Mouse (Mus musculus): ENCODE results near the gene Map3k20. TPM values are rescaled to one million over a fixed set of nuclear protein-coding genes. Genes with fewer than 3 reads are reported as not detected.

Gene Map3k20
- polyA plus RNA-seq, 1 experiment from 2014 or later, result 4.8 TPM

GRCm38 (mm10) chr2:72442825-72443224 is 157.4 kb downstream of the Map3k20 start:
- WGBS (ENCODE audit: insufficient replicate concordance), result 67% methylated on average over 6 of the region's 6 CpGs
- ATAC-seq (peak; percentile 36; the same call in 1 of the 2 replicates), DNase-seq (peak; percentile 18)
- H3K9ac ChIP-seq (replicated peaks), result no peak overlapping the region
- no peaks in the 10 kb centered on the region for H3K4me1 ChIP-seq (ENCODE audit: insufficient read depth)
- TF ChIP-seq CTCF (IDR thresholded peaks at IDR 0.05; ENCODE audit: low read depth), result no peak
- peaks cover 7% of the 10 kb centered on the region for H3K36me3 ChIP-seq (replicated peaks; ENCODE audit: insufficient read depth, low read length)
- H3K27ac ChIP-seq (ENCODE audit: low read depth), result peak overlapping the region; percentile 53; the same call in 1 of the 2 replicates
- no peaks in the 10 kb centered on the region for H3K9me3 ChIP-seq (ENCODE audit: low read length)
- no peak overlapping the region for H3K4me3 ChIP-seq (ENCODE audit: low read depth, low read length)
- no peaks in the 10 kb centered on the region for H3K27me3 ChIP-seq (ENCODE audit: insufficient read depth, low read length)
- no peak overlapping the region for H3K4me2 ChIP-seq (ENCODE audit: low read depth, low read length)

- no peak for DNase-seq
- H3K4me2 ChIP-seq (ENCODE audit: low read depth, low read length), result no peak overlapping the region
- H3K4me3 ChIP-seq (ENCODE audit: low read depth, low read length), result no peak overlapping the region
- no peak overlapping the region for H3K9ac ChIP-seq (replicated peaks)
- H3K27me3 ChIP-seq (ENCODE audit: insufficient read depth, low read length), result no peaks in the 10 kb centered on the region
- ATAC-seq, result no peak
- H3K27ac ChIP-seq (ENCODE audit: low read depth), result peak overlapping the region; percentile 45
- H3K4me1 ChIP-seq (ENCODE audit: insufficient read depth), result no peaks in the 10 kb centered on the region
- no peak for TF ChIP-seq EP300 (IDR thresholded peaks at IDR 0.05; ENCODE audit: low read depth)
- TF ChIP-seq CTCF (IDR thresholded peaks at IDR 0.05; ENCODE audit: low read depth), result no peak
- H3K36me3 ChIP-seq (replicated peaks; ENCODE audit: insufficient read depth, low read length), result peaks cover 7% of the 10 kb centered on the region; the same call in 1 of the 2 replicates
- WGBS (ENCODE audit: insufficient replicate concordance), result 60% methylated on average over 3 of the region's 3 CpGs
- no peaks in the 10 kb centered on the region for H3K9me3 ChIP-seq (ENCODE audit: low read length)
Measured at GRCm38 (mm10) chr2:72443960-72444359, 158.5 kb downstream of the Map3k20 start.

- 84% methylated on average over 3 of the region's 3 CpGs for WGBS (ENCODE audit: insufficient replicate concordance)
- ATAC-seq, result no peak
- Histone ChIP-seq H3K27ac (ENCODE audit: low read depth) (peak overlapping the region; percentile 34; the same call in 1 of the 2 replicates), H3K4me3 (ENCODE audit: low read depth, low read length) (no peak overlapping the region), H3K4me1 (ENCODE audit: insufficient read depth) (no peaks in the 10 kb centered on the region), H3K27me3 (ENCODE audit: insufficient read depth, low read length) (no peaks in the 10 kb centered on the region), H3K9me3 (ENCODE audit: low read length) (no peaks in the 10 kb centered on the region), H3K36me3 (replicated peaks; ENCODE audit: insufficient read depth, low read length) (peaks cover 7% of the 10 kb centered on the region; the same call in 1 of the 2 replicates), H3K9ac (replicated peaks) (no peak overlapping the region), H3K4me2 (ENCODE audit: low read depth, low read length) (no peak overlapping the region)
- peak; percentile 29 for DNase-seq
- TF ChIP-seq EP300 (IDR thresholded peaks at IDR 0.05; ENCODE audit: low read depth) (no peak), CTCF (IDR thresholded peaks at IDR 0.05; ENCODE audit: low read depth) (no peak)
Measured at GRCm38 (mm10) chr2:72446106-72446505, 160.7 kb downstream of the Map3k20 start.

GRCm38 (mm10) chr2:72446615-72447014 is 161.2 kb downstream of the Map3k20 start:
- no peaks in the 10 kb centered on the region for H3K27me3 ChIP-seq (ENCODE audit: insufficient read depth, low read length)
- ATAC-seq, result no peak
- no peak for TF ChIP-seq EP300 (IDR thresholded peaks at IDR 0.05; ENCODE audit: low read depth)
- no peak for TF ChIP-seq CTCF (IDR thresholded peaks at IDR 0.05; ENCODE audit: low read depth)
- no peak overlapping the region for H3K27ac ChIP-seq (ENCODE audit: low read depth)
- H3K4me2 ChIP-seq (ENCODE audit: low read depth, low read length), result no peak overlapping the region
- H3K9me3 ChIP-seq (ENCODE audit: low read length), result no peaks in the 10 kb centered on the region
- no peak for DNase-seq
- H3K4me1 ChIP-seq (ENCODE audit: insufficient read depth), result no peaks in the 10 kb centered on the region
- H3K4me3 ChIP-seq (ENCODE audit: low read depth, low read length), result no peak overlapping the region
- 48% methylated on average over 5 of the region's 5 CpGs for WGBS (ENCODE audit: insufficient replicate concordance)
- H3K36me3 ChIP-seq (replicated peaks; ENCODE audit: insufficient read depth, low read length), result peaks cover 2% of the 10 kb centered on the region; the same call in 1 of the 2 replicates
- H3K9ac ChIP-seq (replicated peaks), result no peak overlapping the region

- 62% methylated on average over 3 of the region's 3 CpGs for WGBS (ENCODE audit: insufficient replicate concordance)
Measured at GRCm38 (mm10) chr2:72453563-72453962, 168.1 kb downstream of the Map3k20 start.

GRCm38 (mm10) chr2:72456189-72456588 is 170.8 kb downstream of the Map3k20 start:
- TF ChIP-seq EP300 (IDR thresholded peaks at IDR 0.05; ENCODE audit: low read depth) (no peak), CTCF (IDR thresholded peaks at IDR 0.05; ENCODE audit: low read depth) (no peak)
- no peak for ATAC-seq
- Histone ChIP-seq H3K4me1 (ENCODE audit: insufficient read depth) (no peaks in the 10 kb centered on the region), H3K9ac (replicated peaks) (no peak overlapping the region), H3K4me3 (ENCODE audit: low read depth, low read length) (no peak overlapping the region), H3K27ac (ENCODE audit: low read depth) (no peak overlapping the region), H3K4me2 (ENCODE audit: low read depth, low read length) (no peak overlapping the region), H3K9me3 (ENCODE audit: low read length) (no peaks in the 10 kb centered on the region), H3K36me3 (replicated peaks; ENCODE audit: insufficient read depth, low read length) (no peaks in the 10 kb centered on the region), H3K27me3 (ENCODE audit: insufficient read depth, low read length) (no peaks in the 10 kb centered on the region)
- DNase-seq, result no peak
- WGBS (ENCODE audit: insufficient replicate concordance), result 59% methylated on average over 1 of the region's 1 CpGs

More at GRCm38 (mm10) chr2:72453563-72453962, 168.1 kb downstream of the Map3k20 start:
- Histone ChIP-seq H3K4me2 (ENCODE audit: low read depth, low read length) (no peak overlapping the region), H3K9me3 (ENCODE audit: low read length) (no peaks in the 10 kb centered on the region), H3K27me3 (ENCODE audit: insufficient read depth, low read length) (no peaks in the 10 kb centered on the region), H3K4me3 (ENCODE audit: low read depth, low read length) (no peak overlapping the region), H3K9ac (replicated peaks) (no peak overlapping the region), H3K36me3 (replicated peaks; ENCODE audit: insufficient read depth, low read length) (no peaks in the 10 kb centered on the region), H3K4me1 (ENCODE audit: insufficient read depth) (no peaks in the 10 kb centered on the region), H3K27ac (ENCODE audit: low read depth) (no peak overlapping the region)
- DNase-seq (no peak), ATAC-seq (no peak)
- TF ChIP-seq CTCF (IDR thresholded peaks at IDR 0.05; ENCODE audit: low read depth), result no peak
- TF ChIP-seq EP300 (IDR thresholded peaks at IDR 0.05; ENCODE audit: low read depth), result no peak

Measured in liver, postnatal 0 days (tissue).